Mouse (Mus musculus) lung, embryonic 15.5 days (tissue): ENCODE measurements around the gene Phf20. TPM values are rescaled to one million over a fixed set of nuclear protein-coding genes. Genes with fewer than 3 reads are reported as not detected.

ENCODE experiments used
- ATAC-seq: fragments of 200-750 bp; cut with Nextera tagmentation; 2 replicates; pipeline ENCODE4 v1.8.0; 2017; ENCODE audit warnings: moderate number of reproducible peaks, borderline replicate concordance; ENCODE audit not compliant: low FRiP score, low TSS enrichment; ENCODE audit errors: extremely low read depth
- H3K27ac ChIP-seq: fragments of 300-500 bp; sonication (generic); 2 replicates; pipeline ENCODE4 v1.5.1; 2015; ENCODE audit warnings: moderate library complexity, mild to moderate bottlenecking, inconsistent platforms
- H3K27me3 ChIP-seq: fragments of 300-500 bp; sonication (generic); 2 replicates; pipeline ENCODE4 v1.6.1; 2015; ENCODE audit warnings: inconsistent platforms
- H3K36me3 ChIP-seq: fragments of 300-500 bp; sonication (generic); 2 replicates; pipeline ENCODE4 v1.6.1; 2015; ENCODE audit warnings: inconsistent platforms
- H3K4me1 ChIP-seq: fragments of 300-500 bp; sonication (generic); 2 replicates; pipeline ENCODE4 v1.6.1; 2015; ENCODE audit warnings: inconsistent platforms
- H3K4me2 ChIP-seq: fragments of 300-500 bp; sonication (generic); 2 replicates; pipeline ENCODE4 v1.6.1; 2015; ENCODE audit warnings: inconsistent platforms, mild to moderate bottlenecking, moderate library complexity
- H3K4me3 ChIP-seq: fragments of 300-500 bp; sonication (generic); 2 replicates; pipeline ENCODE4 v1.5.1; 2015; ENCODE audit warnings: mild to moderate bottlenecking, inconsistent platforms
- H3K9ac ChIP-seq: fragments of 300-500 bp; sonication (generic); 2 replicates; pipeline ENCODE4 v1.6.1; 2015; ENCODE audit warnings: inconsistent platforms
- H3K9me3 ChIP-seq: fragments of 300-500 bp; sonication (generic); 2 replicates; pipeline ENCODE4 v1.6.1; 2016; ENCODE audit warnings: inconsistent platforms
- WGBS: fragments of 180-500 bp; shearing (Covaris S2); methylation state at CpG from one replicate; pipeline ENCODE4 v1.1.7; 2015; 5-methylcytosine and 5-hydroxymethylcytosine counted together
- polyA plus RNA-seq: library from polyadenylated mRNA; unstranded; fragments of >200 nt; fragmentation: Nextera tagmentation; extraction: Ambion mirVana; gene quantifications from 2 replicates; pipeline ENCODE4 v1.2.1, GENCODE M21; 2015

Phf20 gene
- polyA plus RNA-seq, 1 experiment from 2014 or later = 62.2 TPM

DNA sequence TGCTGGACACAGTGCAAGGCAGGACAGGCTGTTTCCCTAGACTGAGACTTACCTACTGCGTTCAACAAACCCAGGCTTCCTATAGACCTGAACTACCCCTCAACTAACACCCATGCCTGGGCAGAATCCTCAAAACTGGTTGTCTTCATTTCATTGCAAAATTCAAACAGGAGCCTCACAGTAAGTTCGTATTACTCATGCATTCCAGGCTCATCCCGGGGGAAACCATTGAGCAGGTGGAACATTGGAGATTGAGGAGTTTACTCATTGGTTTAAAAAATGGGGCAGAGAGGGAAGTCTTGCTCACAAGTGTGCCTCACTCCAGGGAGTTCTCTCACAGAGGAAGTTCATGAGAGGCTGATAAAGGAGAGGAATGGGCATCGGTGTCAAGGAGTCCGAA, 114.2 kb downstream of the Phf20 start:
- Histone ChIP-seq H3K27ac (no peak overlapping the region), H3K4me3 (no peak overlapping the region), H3K4me1 (peaks cover 11% of the 10 kb centered on the region), H3K27me3 (no peaks in the 10 kb centered on the region), H3K9ac (no peak overlapping the region), H3K36me3 (peaks cover 9% of the 10 kb centered on the region), H3K4me2 (no peak overlapping the region), H3K9me3 (no peaks in the 10 kb centered on the region)
- WGBS = 92% methylated on average over 5 of the region's 5 CpGs
- no peak for ATAC-seq

DNA sequence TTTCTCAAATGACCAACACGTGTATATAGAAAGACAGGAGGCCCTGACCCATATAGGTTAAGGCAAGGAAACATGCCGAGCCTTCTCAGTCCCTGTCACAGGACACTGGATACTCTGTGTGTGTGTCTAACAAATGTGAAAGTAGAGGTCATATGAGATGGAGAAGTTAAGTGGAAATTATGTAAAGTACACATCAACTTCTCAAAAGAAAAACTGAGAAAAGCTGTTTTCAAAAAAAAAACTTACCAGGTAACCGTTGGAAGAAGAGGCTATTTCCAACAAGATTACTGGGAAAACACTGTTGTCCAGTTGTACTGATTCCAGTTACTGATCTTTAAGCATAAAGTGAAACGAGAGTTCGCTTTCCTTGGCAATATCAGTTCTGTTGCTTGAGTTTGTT, 114.7 kb downstream of the Phf20 start:
- no peak for ATAC-seq
- 88% methylated on average over 5 of the region's 5 CpGs for WGBS
- Histone ChIP-seq H3K27me3 (no peaks in the 10 kb centered on the region), H3K9me3 (no peaks in the 10 kb centered on the region), H3K4me1 (peaks cover 11% of the 10 kb centered on the region), H3K27ac (no peak overlapping the region), H3K4me3 (peak overlapping the region; percentile 92; the same call in 1 of the 2 replicates), H3K4me2 (no peak overlapping the region; the same call in 1 of the 2 replicates), H3K36me3 (peaks cover 9% of the 10 kb centered on the region), H3K9ac (no peak overlapping the region)

DNA sequence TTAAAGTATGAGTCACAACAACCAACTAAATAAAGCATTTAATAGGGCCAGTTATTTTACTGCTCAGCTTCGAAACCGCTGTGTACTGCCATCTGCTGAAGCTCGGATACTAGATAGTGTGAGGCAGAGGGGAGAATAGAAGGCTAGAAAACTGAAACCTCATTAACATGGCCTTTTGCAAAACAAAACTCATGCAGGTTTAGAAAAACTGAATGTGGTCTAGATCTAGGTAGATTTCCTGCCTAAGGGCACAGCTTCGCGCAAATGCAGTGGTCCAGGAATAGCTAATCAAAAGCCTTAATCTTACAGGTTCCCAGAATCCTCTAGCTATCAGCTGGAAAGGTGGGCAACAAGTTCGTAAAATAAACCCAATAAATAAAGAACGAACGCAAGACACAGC, 115.2 kb downstream of the Phf20 start:
- ATAC-seq = no peak
- Histone ChIP-seq H3K4me3 (peak overlapping the region; percentile 92), H3K27ac (peak overlapping the region; percentile 98), H3K9ac (peak overlapping the region; percentile 95), H3K9me3 (no peaks in the 10 kb centered on the region), H3K4me1 (peaks cover 11% of the 10 kb centered on the region), H3K27me3 (no peaks in the 10 kb centered on the region), H3K4me2 (peak overlapping the region; percentile 80), H3K36me3 (peaks cover 9% of the 10 kb centered on the region)
- 25% methylated on average over 8 of the region's 8 CpGs for WGBS

DNA sequence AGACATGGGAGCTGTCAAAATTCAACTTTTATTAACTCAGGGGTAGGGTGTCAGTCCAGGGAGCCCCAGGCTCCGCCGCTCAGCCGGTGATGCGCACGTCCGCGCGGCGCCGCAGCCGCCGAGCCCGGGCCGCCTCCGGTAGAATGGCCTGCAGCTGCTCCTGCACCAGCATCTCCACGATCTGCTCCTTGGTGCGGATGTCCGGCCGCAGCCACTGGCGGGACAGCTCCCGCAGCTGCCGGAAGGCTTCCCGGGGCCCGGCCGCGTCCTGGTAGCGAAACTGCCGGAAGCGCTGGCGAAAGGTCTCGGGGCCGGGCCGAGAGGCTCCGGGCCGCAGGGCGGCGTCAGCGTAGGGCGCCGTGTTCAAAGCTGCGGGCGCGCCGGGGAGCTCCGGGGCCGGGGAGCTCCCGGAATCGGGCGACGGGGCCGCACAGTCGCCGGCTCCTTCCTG, 115.6 kb downstream of the Phf20 start:
- Histone ChIP-seq H3K36me3 (peaks cover 9% of the 10 kb centered on the region), H3K4me2 (peak overlapping the region; percentile 80), H3K4me3 (peak overlapping the region; percentile 92), H3K9me3 (no peaks in the 10 kb centered on the region), H3K27me3 (no peaks in the 10 kb centered on the region), H3K27ac (peak overlapping the region; percentile 98), H3K4me1 (peaks cover 11% of the 10 kb centered on the region), H3K9ac (peak overlapping the region; percentile 95)
- peak; percentile 66 for ATAC-seq
- under 1% methylated on average over 53 of the region's 53 CpGs for WGBS

DNA sequence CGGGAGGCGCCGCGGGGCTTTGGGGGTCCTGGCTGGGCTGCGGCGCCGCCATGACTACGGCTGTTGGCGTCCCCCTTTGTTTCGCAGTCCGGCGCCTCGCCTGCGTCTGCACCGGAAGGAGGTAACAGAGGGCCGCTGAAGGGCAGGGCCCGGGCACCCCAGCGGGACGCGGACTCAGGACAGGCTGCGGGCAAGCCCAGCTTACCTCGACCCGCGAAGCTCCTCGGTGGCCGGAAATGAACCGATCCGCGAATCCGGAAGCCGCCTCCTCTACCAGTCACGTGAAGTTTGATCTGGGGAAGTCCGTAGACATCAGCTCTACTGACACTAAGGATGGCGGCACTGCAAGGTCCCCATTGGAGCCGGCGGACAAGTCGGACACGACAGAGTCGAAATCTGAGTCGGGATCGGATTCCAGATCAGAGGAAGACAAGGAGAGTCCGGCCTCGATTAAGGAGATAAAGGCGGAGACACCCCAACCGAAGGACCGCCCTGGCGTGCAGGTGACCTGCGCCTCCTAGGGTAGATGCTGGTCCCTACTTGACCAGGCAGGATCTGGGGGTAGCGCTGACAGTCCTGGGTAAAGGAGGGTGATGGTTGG, 116.1 kb downstream of the Phf20 start, which contains the start of the genes Cnbd2 and Scand1:
TSS of gene Cnbd2 (plus strand) at position 3 of the 601 bp plus-strand sequence.
TSS of gene Scand1 (minus strand) at position 408 of the 601 bp plus-strand sequence.
- under 1% methylated on average over 48 of the region's 49 CpGs for WGBS
- peak; percentile 91 for ATAC-seq

DNA sequence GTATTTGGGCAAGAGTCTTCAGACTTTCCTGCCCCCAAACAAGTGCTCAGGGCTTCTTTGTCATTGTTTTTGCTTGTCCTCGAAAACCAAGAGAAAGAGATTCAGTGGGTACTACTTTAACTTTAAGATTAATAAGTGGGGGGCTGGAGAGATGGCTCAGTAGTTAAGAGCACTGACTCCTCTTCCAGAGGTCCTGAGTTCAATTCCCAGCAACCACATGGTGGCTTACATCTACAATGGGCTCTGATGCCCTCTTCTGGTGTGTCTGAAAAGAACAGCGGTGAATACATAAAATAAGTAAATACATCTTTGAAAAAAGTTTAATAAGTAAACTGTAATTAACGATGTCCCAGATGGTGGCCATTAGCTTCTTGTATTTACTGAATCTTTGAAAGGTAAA, 116.9 kb downstream of the Phf20 start:
- Histone ChIP-seq H3K36me3 (peaks cover 4% of the 10 kb centered on the region; the same call in 1 of the 2 replicates), H3K27ac (no peak overlapping the region), H3K9me3 (no peaks in the 10 kb centered on the region), H3K9ac (no peak overlapping the region), H3K4me2 (peak overlapping the region; percentile 80), H3K4me3 (peak overlapping the region; percentile 92), H3K27me3 (no peaks in the 10 kb centered on the region), H3K4me1 (peaks cover 11% of the 10 kb centered on the region)
- 51% methylated on average over 3 of the region's 3 CpGs for WGBS
- no peak for ATAC-seq

More for the DNA sequence above, 116.1 kb downstream of the Phf20 start, which contains the start of the genes Cnbd2 and Scand1:
- Histone ChIP-seq H3K4me1 (peaks cover 11% of the 10 kb centered on the region), H3K9ac (peak within 1 kb of the TSS; percentile 95), H3K36me3 (peaks cover 4% of the 10 kb centered on the region; the same call in 1 of the 2 replicates), H3K9me3 (no peaks in the 10 kb centered on the region), H3K4me2 (peak within 1 kb of the TSS; percentile 80), H3K27me3 (no peaks in the 10 kb centered on the region), H3K27ac (peak within 1 kb of the TSS; percentile 98), H3K4me3 (peak within 1 kb of the TSS; percentile 92)

DNA sequence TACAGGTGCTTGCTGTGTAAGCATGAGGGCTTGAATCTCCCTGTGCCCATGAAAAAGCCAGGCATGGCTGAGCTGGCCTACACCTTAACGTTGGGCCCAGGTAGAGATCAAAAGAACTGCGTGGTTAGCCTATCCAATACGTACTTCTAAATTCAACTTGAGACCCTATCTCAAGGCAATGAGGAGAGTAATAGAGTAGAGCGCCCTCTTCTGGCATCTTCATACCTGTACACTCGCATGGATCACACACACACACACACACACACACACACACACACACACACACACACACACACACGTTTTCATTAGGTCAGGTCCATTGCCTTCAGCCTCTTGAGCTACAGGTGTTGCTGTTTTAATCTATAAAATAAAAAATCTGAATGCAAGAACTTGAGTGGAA, 118.5 kb downstream of the Phf20 start:
- ATAC-seq = no peak
- H3K36me3 ChIP-seq = peaks cover 4% of the 10 kb centered on the region; the same call in 1 of the 2 replicates
- H3K9ac ChIP-seq = no peak overlapping the region
- no peak overlapping the region for H3K4me2 ChIP-seq
- H3K4me3 ChIP-seq = no peak overlapping the region
- H3K27me3 ChIP-seq = no peaks in the 10 kb centered on the region
- peaks cover 11% of the 10 kb centered on the region for H3K4me1 ChIP-seq
- no peak overlapping the region for H3K27ac ChIP-seq
- 91% methylated on average over 6 of the region's 6 CpGs for WGBS
- H3K9me3 ChIP-seq = no peaks in the 10 kb centered on the region

DNA sequence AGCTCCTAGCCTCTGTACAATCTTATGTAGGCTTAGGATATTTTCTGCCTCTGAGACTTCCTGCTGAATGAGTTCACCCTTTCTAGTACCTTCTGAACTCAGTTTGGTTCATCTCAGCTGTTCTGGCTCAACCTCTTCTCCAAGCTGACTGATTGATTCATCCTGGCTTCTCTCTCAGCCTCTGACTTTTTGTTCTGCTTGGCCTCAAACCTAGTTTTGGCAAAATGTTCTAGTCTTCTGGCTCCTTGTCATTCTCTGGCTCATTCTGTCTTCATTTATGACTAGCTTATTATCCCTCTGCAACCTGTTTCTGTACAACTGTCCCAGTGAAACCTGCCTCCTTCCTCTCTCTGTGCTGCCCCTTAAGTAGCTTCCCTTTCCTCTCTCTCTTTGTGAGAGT, 122.2 kb downstream of the Phf20 start:
- H3K9me3 ChIP-seq = no peaks in the 10 kb centered on the region
- no peaks in the 10 kb centered on the region for H3K27me3 ChIP-seq
- H3K4me1 ChIP-seq = peaks cover under 1% of the 10 kb centered on the region; the same call in 1 of the 2 replicates
- H3K9ac ChIP-seq = no peak overlapping the region
- no peak overlapping the region for H3K4me2 ChIP-seq
- H3K36me3 ChIP-seq = peaks cover 4% of the 10 kb centered on the region; the same call in 1 of the 2 replicates
- no peak overlapping the region for H3K4me3 ChIP-seq
- H3K27ac ChIP-seq = no peak overlapping the region
- ATAC-seq = no peak

DNA sequence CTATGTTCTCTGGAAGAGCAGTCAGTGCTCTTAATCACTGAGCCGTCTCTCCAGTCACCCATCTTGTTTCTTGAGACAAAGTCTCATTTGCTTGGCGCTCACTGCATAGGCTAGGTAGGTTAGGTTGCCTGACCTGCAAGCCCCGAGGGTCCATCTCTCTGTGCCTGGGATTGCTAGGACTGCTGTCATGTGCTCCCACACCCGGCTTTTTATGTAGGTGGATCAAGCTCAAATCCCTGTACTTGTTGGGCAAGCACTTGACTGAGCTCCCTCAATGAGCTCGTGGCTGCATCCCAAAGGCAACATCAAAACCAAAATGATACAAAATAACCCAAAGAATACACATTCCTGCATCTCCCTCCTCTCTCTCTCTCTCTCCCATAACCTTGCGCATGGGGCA, 125.3 kb downstream of the Phf20 start:
- H3K27ac ChIP-seq = no peak overlapping the region
- no peaks in the 10 kb centered on the region for H3K9me3 ChIP-seq
- no peak overlapping the region for H3K4me3 ChIP-seq
- no peaks in the 10 kb centered on the region for H3K36me3 ChIP-seq
- WGBS = 86% methylated on average over 6 of the region's 6 CpGs
- no peak for ATAC-seq
- no peak overlapping the region for H3K9ac ChIP-seq
- H3K4me2 ChIP-seq = no peak overlapping the region
- H3K4me1 ChIP-seq = peaks cover 15% of the 10 kb centered on the region
- no peaks in the 10 kb centered on the region for H3K27me3 ChIP-seq

DNA sequence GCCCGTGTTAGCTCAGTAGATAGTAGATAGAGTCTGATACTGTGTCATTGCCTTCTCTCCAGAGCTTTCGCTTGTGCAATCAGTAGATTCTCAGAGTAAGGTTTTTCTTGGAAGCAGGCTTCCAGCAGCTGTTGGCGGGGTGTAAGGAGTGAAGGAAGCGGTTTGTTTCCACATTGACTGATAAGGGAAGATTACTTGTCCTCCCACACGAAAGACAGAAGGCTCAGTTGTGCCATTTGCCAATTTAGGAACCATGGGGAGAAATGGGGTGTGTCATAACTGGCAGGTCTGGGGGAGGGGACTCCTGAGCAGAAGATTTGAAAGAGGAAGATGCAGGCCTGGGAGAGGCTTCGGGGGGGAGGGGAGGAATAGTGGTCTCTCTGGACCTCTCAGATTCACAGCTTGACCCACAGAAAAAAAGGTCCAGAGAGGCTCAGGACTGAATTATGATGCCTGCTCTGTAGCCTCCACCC, 127.9 kb downstream of the Phf20 start:
- ATAC-seq = peak; percentile 78
- Histone ChIP-seq H3K9me3 (no peaks in the 10 kb centered on the region), H3K27me3 (no peaks in the 10 kb centered on the region), H3K4me3 (no peak overlapping the region), H3K36me3 (no peaks in the 10 kb centered on the region), H3K27ac (peak overlapping the region; percentile 65), H3K9ac (no peak overlapping the region), H3K4me2 (peak overlapping the region; percentile 17; the same call in 1 of the 2 replicates), H3K4me1 (peaks cover 15% of the 10 kb centered on the region)
- 26% methylated on average over 6 of the region's 6 CpGs for WGBS

DNA sequence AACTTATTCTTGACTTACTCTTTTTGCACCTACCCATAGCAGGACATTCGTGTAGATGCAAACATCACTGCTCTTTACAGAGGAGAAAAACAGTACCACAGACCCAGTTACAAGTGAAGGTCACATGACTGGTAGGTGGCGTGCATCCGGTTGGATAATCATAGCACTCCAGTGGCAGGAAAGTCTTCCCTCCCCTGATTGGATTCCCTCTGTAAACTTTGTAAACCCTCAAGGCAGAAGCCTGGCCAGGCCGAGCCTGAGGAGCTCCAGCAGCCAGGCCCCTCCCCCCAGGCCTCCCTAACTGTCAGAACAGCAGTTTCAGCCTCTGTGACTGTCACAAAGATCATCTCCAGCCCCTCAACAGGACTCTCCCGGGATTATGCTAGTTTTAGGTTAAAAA, 128.4 kb downstream of the Phf20 start:
- 20% methylated on average over 5 of the region's 5 CpGs for WGBS
- peaks cover 15% of the 10 kb centered on the region for H3K4me1 ChIP-seq
- H3K27ac ChIP-seq = peak overlapping the region; percentile 65
- ATAC-seq = peak; percentile 86
- H3K4me3 ChIP-seq = no peak overlapping the region
- H3K9ac ChIP-seq = no peak overlapping the region
- H3K27me3 ChIP-seq = no peaks in the 10 kb centered on the region
- no peaks in the 10 kb centered on the region for H3K9me3 ChIP-seq
- H3K4me2 ChIP-seq = peak overlapping the region; percentile 17
- H3K36me3 ChIP-seq = no peaks in the 10 kb centered on the region

DNA sequence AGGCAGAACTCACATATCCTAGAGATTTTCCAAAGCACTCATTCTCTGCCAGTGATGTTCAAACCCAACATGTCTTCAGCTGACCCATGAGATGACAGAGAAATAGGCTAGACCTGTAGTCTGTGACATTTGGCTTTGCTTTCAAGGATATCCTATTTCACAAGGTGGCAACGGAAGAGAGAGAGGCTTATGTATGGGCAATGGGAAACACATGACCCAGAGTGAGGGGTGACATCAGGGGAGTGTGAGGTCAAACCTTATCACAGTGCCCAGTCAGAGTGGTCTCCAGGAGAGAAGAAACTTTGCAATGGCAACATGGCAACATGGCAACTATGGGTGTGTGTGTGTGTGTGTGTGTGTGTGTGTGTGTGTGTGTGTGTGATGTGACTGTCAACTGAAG, 134.4 kb downstream of the Phf20 start:
- WGBS = 44% methylated on average over 1 of the region's 1 CpGs
- Histone ChIP-seq H3K9ac (no peak overlapping the region), H3K36me3 (no peaks in the 10 kb centered on the region), H3K27me3 (no peaks in the 10 kb centered on the region), H3K9me3 (no peaks in the 10 kb centered on the region), H3K27ac (no peak overlapping the region), H3K4me2 (no peak overlapping the region), H3K4me3 (no peak overlapping the region), H3K4me1 (peaks cover 3% of the 10 kb centered on the region; the same call in 1 of the 2 replicates)
- ATAC-seq = no peak
